22 mouse cellular contexts compared by ENCODE assay signal in the genomic region with DNA sequence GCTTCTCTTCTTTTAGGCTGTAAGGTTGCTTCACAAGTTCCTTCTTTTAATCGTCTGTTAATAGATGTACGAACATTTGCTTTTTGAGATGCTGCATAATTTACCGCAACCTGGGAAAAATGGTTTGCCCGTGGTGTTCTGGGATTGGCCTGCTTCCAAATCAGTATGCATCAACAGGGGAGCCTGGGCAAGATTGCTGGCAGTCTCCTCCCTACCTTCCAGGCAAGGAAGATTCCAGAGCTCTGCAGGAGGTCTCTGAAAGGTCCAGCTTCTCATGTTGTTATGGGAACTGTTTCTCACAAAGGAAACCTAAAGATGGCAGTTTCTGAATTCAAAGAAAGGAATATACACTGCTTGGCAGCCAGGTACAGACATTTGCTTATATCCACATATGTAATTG.
A peak's percentile ranks its signal among the peaks of the same experiment; 100 is the strongest.
DNase-seq lines count a peak whose midpoint lies in the region; ATAC-seq and TF ChIP-seq lines count a peak whose summit lies in the region.
"Had no signal": no experiment of that assay in that cellular context is flagged by ENCODE, and none has a peak within 500 bp of the region (broad histone marks: within the 10 kb centered on the region; RNA-seq: fewer than 3 reads in every experiment).

No protein-coding gene starts in this region.

- H3K27ac ChIP-seq in forebrain, embryonic 16.5 days (ENCODE audit: low read length), result no peak overlapping the region
- no peak overlapping the region for H3K27ac ChIP-seq in forebrain, embryonic 13.5 days
- no peak overlapping the region for H3K27ac ChIP-seq in midbrain, embryonic 14.5 days (replicated peaks; ENCODE audit: low read depth, low read length)
- H3K27ac ChIP-seq in midbrain, postnatal 0 days (ENCODE audit: low read depth, low read length), result no peak overlapping the region
- H3K27ac ChIP-seq: embryonic facial prominence, embryonic 12.5 days; embryonic facial prominence, embryonic 15.5 days; heart, embryonic 15.5 days; hindbrain, embryonic 10.5 days; hindbrain, embryonic 13.5 days; intestine, embryonic 15.5 days had no signal

- H3K4me1 ChIP-seq in forebrain, embryonic 16.5 days (replicated peaks; ENCODE audit: control insufficient read depth, insufficient read depth, low read length), result no peaks in the 10 kb centered on the region
- H3K4me1 ChIP-seq in forebrain, embryonic 13.5 days, result peaks cover 7% of the 10 kb centered on the region; the same call in 1 of the 2 replicates
- H3K4me1 ChIP-seq in midbrain, embryonic 14.5 days (ENCODE audit: control insufficient read depth, insufficient read depth, low read length), result 0 out of 2 replicates have a peak, but pooled peaks cover 3% of the 10 kb centered on the region
- H3K4me1 ChIP-seq in midbrain, postnatal 0 days (ENCODE audit: insufficient read depth, low read length), result no peaks in the 10 kb centered on the region
- H3K4me1 ChIP-seq: embryonic facial prominence, embryonic 12.5 days; embryonic facial prominence, embryonic 15.5 days; heart, embryonic 12.5 days; heart, embryonic 15.5 days; hindbrain, embryonic 10.5 days; hindbrain, embryonic 13.5 days; intestine, embryonic 15.5 days had no signal

- H3K4me2 ChIP-seq in forebrain, embryonic 16.5 days (ENCODE audit: low read length), result no peak overlapping the region
- no peak overlapping the region for H3K4me2 ChIP-seq in forebrain, embryonic 13.5 days
- no peak overlapping the region for H3K4me2 ChIP-seq in midbrain, embryonic 14.5 days (ENCODE audit: low read length)
- H3K4me2 ChIP-seq in midbrain, postnatal 0 days (ENCODE audit: low read depth, low read length, poor library complexity, severe bottlenecking), result no peak overlapping the region
- H3K4me2 ChIP-seq: embryonic facial prominence, embryonic 12.5 days; embryonic facial prominence, embryonic 15.5 days; heart, embryonic 12.5 days; heart, embryonic 15.5 days; hindbrain, embryonic 13.5 days; intestine, embryonic 15.5 days had no signal

- DNase-seq in cerebellum, postnatal 25 days, result peak; percentile 12 to 28
- no peak for DNase-seq in cerebellum, adult 8-10 months
- DNase-seq in midbrain, embryonic 14.5 days, result peak; percentile 37
- DNase-seq in midbrain, postnatal 0 days (ENCODE audit: low spot score), result no peak
- DNase-seq: adrenal gland, adult 2 months; adrenal gland, postnatal 14 days; gastrocnemius, postnatal 25 days; heart, adult 18-20 months; heart, postnatal 10 days; heart, postnatal 36 days; kidney, adult 11 months had no signal

- H3K9ac ChIP-seq in forebrain, embryonic 16.5 days (replicated peaks; ENCODE audit: low read depth, low read length), result no peak overlapping the region
- H3K9ac ChIP-seq in forebrain, embryonic 13.5 days, result no peak overlapping the region
- no peak overlapping the region for H3K9ac ChIP-seq in midbrain, embryonic 14.5 days (replicated peaks; ENCODE audit: low read length)
- H3K9ac ChIP-seq in midbrain, postnatal 0 days (replicated peaks; ENCODE audit: low read length, poor library complexity, severe bottlenecking), result no peak overlapping the region
- H3K9ac ChIP-seq: embryonic facial prominence, embryonic 12.5 days; embryonic facial prominence, embryonic 15.5 days; heart, embryonic 12.5 days; heart, embryonic 15.5 days; hindbrain, embryonic 13.5 days; intestine, embryonic 15.5 days had no signal

- ATAC-seq in forebrain, embryonic 16.5 days, result 0 out of 2 replicates have a peak, but pooled peaks have one; percentile 47
- ATAC-seq in forebrain, embryonic 13.5 days, result no peak
- no peak for ATAC-seq in midbrain, embryonic 14.5 days (ENCODE audit: low FRiP score, low TSS enrichment)
- no peak for ATAC-seq in midbrain, postnatal 0 days (ENCODE audit: low FRiP score)
- ATAC-seq: CD4-positive, CD25-positive, alpha-beta regulatory T cell, adult 4 months; hindbrain, embryonic 16.5 days; intestine, embryonic 15.5 days had no signal

- H3K9me3 ChIP-seq in forebrain, embryonic 16.5 days (ENCODE audit: control insufficient read depth, low read length), result no peaks in the 10 kb centered on the region
- H3K9me3 ChIP-seq in forebrain, embryonic 13.5 days (replicated peaks), result no peaks in the 10 kb centered on the region
- no peaks in the 10 kb centered on the region for H3K9me3 ChIP-seq in midbrain, embryonic 14.5 days (ENCODE audit: control insufficient read depth, low read length)
- no peaks in the 10 kb centered on the region for H3K9me3 ChIP-seq in midbrain, postnatal 0 days (ENCODE audit: low read length)
- H3K9me3 ChIP-seq: embryonic facial prominence, embryonic 12.5 days; embryonic facial prominence, embryonic 15.5 days; heart, embryonic 12.5 days; heart, embryonic 15.5 days; hindbrain, embryonic 10.5 days; hindbrain, embryonic 13.5 days; intestine, embryonic 15.5 days had no signal

- WGBS in forebrain, embryonic 16.5 days, result 40% methylated on average over 4 of the region's 4 CpGs
- WGBS in forebrain, embryonic 13.5 days, result 51% methylated on average over 4 of the region's 4 CpGs
- WGBS in midbrain, embryonic 14.5 days, result 56% methylated on average over 4 of the region's 4 CpGs
- 41% methylated on average over 4 of the region's 4 CpGs for WGBS in midbrain, postnatal 0 days

- H3K36me3 ChIP-seq in forebrain, embryonic 16.5 days (ENCODE audit: control insufficient read depth, insufficient read depth), result no peaks in the 10 kb centered on the region
- no peaks in the 10 kb centered on the region for H3K36me3 ChIP-seq in forebrain, embryonic 13.5 days (ENCODE audit: poor library complexity, severe bottlenecking)
- H3K36me3 ChIP-seq in midbrain, embryonic 14.5 days (ENCODE audit: control insufficient read depth, insufficient read depth, low read length), result no peaks in the 10 kb centered on the region
- no peaks in the 10 kb centered on the region for H3K36me3 ChIP-seq in midbrain, postnatal 0 days (ENCODE audit: insufficient read depth, low read length)
- H3K36me3 ChIP-seq: embryonic facial prominence, embryonic 12.5 days; embryonic facial prominence, embryonic 15.5 days; heart, embryonic 12.5 days; heart, embryonic 15.5 days; hindbrain, embryonic 10.5 days; hindbrain, embryonic 13.5 days; intestine, embryonic 15.5 days had no signal

- no peak overlapping the region for H3K4me3 ChIP-seq in forebrain, embryonic 16.5 days (replicated peaks; ENCODE audit: low read length)
- H3K4me3 ChIP-seq in forebrain, embryonic 13.5 days, result no peak overlapping the region
- no peak overlapping the region for H3K4me3 ChIP-seq in midbrain, embryonic 14.5 days (replicated peaks; ENCODE audit: low read depth, low read length)
- H3K4me3 ChIP-seq in midbrain, postnatal 0 days (ENCODE audit: low read depth, low read length), result no peak overlapping the region
- H3K4me3 ChIP-seq: embryonic facial prominence, embryonic 12.5 days; embryonic facial prominence, embryonic 15.5 days; heart, embryonic 12.5 days; heart, embryonic 15.5 days; hindbrain, embryonic 10.5 days; hindbrain, embryonic 13.5 days; intestine, embryonic 15.5 days had no signal

- TF ChIP-seq CTCF in midbrain, postnatal 0 days (IDR thresholded peaks at IDR 0.05), result no peak

- H3K27me3 ChIP-seq in forebrain, embryonic 16.5 days (replicated peaks; ENCODE audit: control insufficient read depth, insufficient read depth, low read length), result no peaks in the 10 kb centered on the region
- H3K27me3 ChIP-seq in forebrain, embryonic 13.5 days, result no peaks in the 10 kb centered on the region
- no peaks in the 10 kb centered on the region for H3K27me3 ChIP-seq in midbrain, embryonic 14.5 days (ENCODE audit: control insufficient read depth, insufficient read depth, low read length)
- no peaks in the 10 kb centered on the region for H3K27me3 ChIP-seq in midbrain, postnatal 0 days (ENCODE audit: insufficient read depth, low read length)
- H3K27me3 ChIP-seq: embryonic facial prominence, embryonic 12.5 days; embryonic facial prominence, embryonic 15.5 days; heart, embryonic 12.5 days; heart, embryonic 15.5 days; hindbrain, embryonic 13.5 days; intestine, embryonic 15.5 days had no signal

Comparison
In these comparisons a context has a peak if more than half of its experiments do, and no peak if none do; other contexts are left out.
1. DNase-seq: peak in cerebellum, postnatal 25 days (2 of 2) and midbrain, embryonic 14.5 days (single experiment); none in cerebellum, adult 8-10 months (single experiment) and midbrain, postnatal 0 days (single experiment).